ENCODE assay signal across 33 mouse cellular contexts in the genomic region with DNA sequence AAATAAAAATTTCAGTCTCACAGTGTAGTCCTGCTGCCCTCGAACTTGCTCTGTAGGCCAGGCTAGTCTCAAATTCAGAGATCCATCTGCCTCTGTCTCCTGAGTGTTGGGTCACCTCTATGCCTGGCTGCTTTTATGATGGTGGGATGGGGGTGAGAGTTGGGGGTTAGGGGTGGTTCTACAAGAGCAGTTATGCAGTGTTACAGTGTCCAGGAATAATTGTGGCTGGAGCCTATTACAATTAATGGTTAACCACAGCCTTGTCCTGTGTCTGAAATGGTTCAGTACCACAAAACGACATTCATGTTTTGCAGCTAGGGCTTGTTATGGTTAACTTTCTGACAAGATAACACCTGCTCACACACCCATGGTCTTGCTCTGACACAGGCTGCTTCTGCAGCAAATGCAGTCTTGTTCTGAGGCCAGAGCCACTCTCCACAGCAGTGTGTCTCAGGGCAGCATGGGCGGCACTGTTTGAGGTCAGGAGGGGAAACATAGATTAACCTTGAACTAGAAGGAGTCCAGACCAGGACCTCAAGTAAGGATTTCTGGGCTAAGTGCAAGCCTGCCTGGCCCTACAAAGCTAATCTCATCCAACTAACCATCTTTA. TPM values are rescaled to one million over a fixed set of nuclear protein-coding genes. Genes with fewer than 3 reads are reported as not detected.
DNase-seq lines count a peak whose midpoint lies in the region; ATAC-seq lines count a peak whose summit lies in the region.
"Had no signal": no experiment of that assay in that cellular context is flagged by ENCODE, and none has a peak within 500 bp of the region (broad histone marks: within the 10 kb centered on the region; RNA-seq: fewer than 3 reads in every experiment).

No protein-coding gene starts in this region.

- no peak overlapping the region for H3K9ac ChIP-seq in kidney, embryonic 15.5 days
- no peak overlapping the region for H3K9ac ChIP-seq in forebrain, embryonic 14.5 days (ENCODE audit: low read length)
- H3K9ac ChIP-seq: embryonic facial prominence, embryonic 13.5 days; forebrain, postnatal 0 days; heart, embryonic 12.5 days; hindbrain, embryonic 14.5 days; limb, embryonic 12.5 days; midbrain, embryonic 12.5 days; neural tube, embryonic 13.5 days; stomach, embryonic 15.5 days had no signal

- no peak overlapping the region for H3K4me3 ChIP-seq in kidney, embryonic 15.5 days (replicated peaks)
- H3K4me3 ChIP-seq in forebrain, embryonic 14.5 days (ENCODE audit: low read depth, low read length): no peak overlapping the region
- H3K4me3 ChIP-seq: embryonic facial prominence, embryonic 13.5 days; erythroblast, embryonic 14.5 days; heart, adult 2 months; heart, embryonic 12.5 days; limb, embryonic 12.5 days; midbrain, embryonic 12.5 days; myocyte; neural tube, embryonic 13.5 days; stomach, embryonic 15.5 days had no signal

- peak overlapping the region; percentile 72 for H3K27ac ChIP-seq in kidney, embryonic 15.5 days
- H3K27ac ChIP-seq in forebrain, embryonic 14.5 days (ENCODE audit: low read depth, low read length): no peak overlapping the region
- H3K27ac ChIP-seq: embryonic facial prominence, embryonic 13.5 days; heart, adult 2 months; hindbrain, embryonic 14.5 days; limb, embryonic 12.5 days; midbrain, embryonic 12.5 days; neural tube, embryonic 13.5 days; stomach, embryonic 15.5 days had no signal

- H3K36me3 ChIP-seq in kidney, embryonic 15.5 days: no peaks in the 10 kb centered on the region
- no peaks in the 10 kb centered on the region for H3K36me3 ChIP-seq in forebrain, embryonic 14.5 days (ENCODE audit: control insufficient read depth, insufficient read depth, low read length)
- H3K36me3 ChIP-seq: embryonic facial prominence, embryonic 13.5 days; heart, embryonic 12.5 days; limb, embryonic 12.5 days; midbrain, embryonic 12.5 days; neural tube, embryonic 13.5 days; stomach, embryonic 15.5 days had no signal

- H3K27me3 ChIP-seq in kidney, embryonic 15.5 days: no peaks in the 10 kb centered on the region
- no peaks in the 10 kb centered on the region for H3K27me3 ChIP-seq in forebrain, embryonic 14.5 days (replicated peaks; ENCODE audit: control insufficient read depth, insufficient read depth, low read length)
- H3K27me3 ChIP-seq: CH12.LX; embryonic facial prominence, embryonic 13.5 days; heart, embryonic 12.5 days; limb, embryonic 12.5 days; midbrain, embryonic 12.5 days; neural tube, embryonic 13.5 days; stomach, embryonic 15.5 days had no signal

- H3K4me1 ChIP-seq in kidney, embryonic 15.5 days: peaks cover 24% of the 10 kb centered on the region
- peaks cover 5% of the 10 kb centered on the region; the same call in 1 of the 2 replicates for H3K4me1 ChIP-seq in forebrain, embryonic 14.5 days (ENCODE audit: control insufficient read depth, insufficient read depth, low read length)

- DNase-seq in kidney, adult 18-20 months: peak; percentile 15
- peak; percentile 14 to 65 for DNase-seq in kidney, postnatal 25 days
- DNase-seq in forebrain, embryonic 14.5 days (ENCODE audit: low spot score): no peak
- DNase-seq in adipocyte (ENCODE audit: low spot score): no peak
- DNase-seq in yolk sac, embryonic 10.5 days (ENCODE audit: low spot score): no peak
- DNase-seq in spleen, adult 12 weeks (ENCODE audit: low spot score): no peak
- DNase-seq: adrenal gland, postnatal 25 days; B cell, adult 2 months; cerebellum, adult 11-12 months; cerebellum, postnatal 10 days; forebrain, postnatal 0 days; heart, adult 2 months; layer of hippocampus, adult 9-11 months; lung, postnatal 36 days had no signal

- no peaks in the 10 kb centered on the region for H3K9me3 ChIP-seq in kidney, embryonic 15.5 days (replicated peaks)
- H3K9me3 ChIP-seq in forebrain, embryonic 14.5 days (replicated peaks; ENCODE audit: control insufficient read depth, low read length): no peaks in the 10 kb centered on the region
- H3K9me3 ChIP-seq: embryonic facial prominence, embryonic 13.5 days; limb, embryonic 12.5 days; midbrain, embryonic 12.5 days; neural tube, embryonic 13.5 days; stomach, embryonic 15.5 days had no signal

- H3K4me2 ChIP-seq in kidney, embryonic 15.5 days: no peak overlapping the region
- no peak overlapping the region for H3K4me2 ChIP-seq in forebrain, embryonic 14.5 days (ENCODE audit: low read length)
- H3K4me2 ChIP-seq: embryonic facial prominence, embryonic 13.5 days; heart, embryonic 12.5 days; hindbrain, embryonic 14.5 days; limb, embryonic 12.5 days; liver, embryonic 11.5 days; midbrain, embryonic 12.5 days; neural tube, embryonic 13.5 days; stomach, embryonic 15.5 days had no signal

- peak; percentile 88 for ATAC-seq in kidney, embryonic 15.5 days (replicated peaks; ENCODE audit: low FRiP score)
- ATAC-seq in forebrain, embryonic 14.5 days: no peak
- ATAC-seq: forebrain, postnatal 0 days; inflammation-experienced regulatory T-cells, adult 6 months had no signal

- WGBS in kidney, embryonic 15.5 days: 52% methylated on average over 3 of the region's 3 CpGs
- 82% methylated on average over 3 of the region's 3 CpGs for WGBS in forebrain, embryonic 14.5 days

RNA-seq across cellular contexts. Expression of a gene that starts 8.5 kb away (rescaled TPM):
- polyA plus RNA-seq in kidney, embryonic 15.5 days (2015; fragmentation: Nextera tagmentation; extraction: Ambion mirVana): not detected in 2 replicates
- polyA plus RNA-seq in forebrain, embryonic 14.5 days (2014; fragmentation: Nextera tagmentation; extraction: Ambion mirVana): 0.33 and 0.46 TPM in 2 replicates
- polyA plus RNA-seq: embryonic facial prominence, embryonic 13.5 days; erythroblast, embryonic 14.5 days; forebrain, embryonic 11.5 days; heart, embryonic 12.5 days; hindbrain, embryonic 14.5 days; limb, embryonic 12.5 days; liver, embryonic 11.5 days; midbrain, embryonic 12.5 days; midbrain, postnatal 0 days; neural tube, embryonic 13.5 days had no signal

RNA-seq across cellular contexts. Expression of a gene that starts 16.8 kb away (rescaled TPM):
- polyA plus RNA-seq in kidney, embryonic 15.5 days (2015; fragmentation: Nextera tagmentation; extraction: Ambion mirVana): not detected in 2 replicates
- polyA plus RNA-seq in forebrain, embryonic 14.5 days (2014; fragmentation: Nextera tagmentation; extraction: Ambion mirVana): not detected in 2 replicates
- polyA plus RNA-seq: embryonic facial prominence, embryonic 13.5 days; erythroblast, embryonic 14.5 days; forebrain, embryonic 11.5 days; forebrain, postnatal 0 days; heart, adult 2 months; heart, embryonic 12.5 days; heart, postnatal 0 days; hindbrain, embryonic 14.5 days; limb, embryonic 12.5 days; liver, embryonic 11.5 days; liver, embryonic 16.5 days; lung, embryonic 16.5 days; midbrain, embryonic 12.5 days; midbrain, postnatal 0 days; neural tube, embryonic 13.5 days; small intestine, adult 2 months; stomach, embryonic 15.5 days had no signal

RNA-seq across cellular contexts. Expression of a gene that starts 39.6 kb away (rescaled TPM):
- polyA plus RNA-seq in kidney, embryonic 15.5 days (2015; fragmentation: Nextera tagmentation; extraction: Ambion mirVana): 4.7 and 6.1 TPM in 2 replicates
- 1.2 and 2.0 TPM in 2 replicates for polyA plus RNA-seq in forebrain, embryonic 14.5 days (2014; fragmentation: Nextera tagmentation; extraction: Ambion mirVana)
- polyA plus RNA-seq: erythroblast, embryonic 14.5 days; inflammation-experienced regulatory T-cells, adult 6 months had no signal

RNA-seq across cellular contexts. Expression of a gene that starts 54.1 kb away (rescaled TPM):
- polyA plus RNA-seq in kidney, embryonic 15.5 days (2015; fragmentation: Nextera tagmentation; extraction: Ambion mirVana): 3.9 and 8.3 TPM in 2 replicates
- polyA plus RNA-seq in forebrain, embryonic 14.5 days (2014; fragmentation: Nextera tagmentation; extraction: Ambion mirVana): 1.3 and 1.6 TPM in 2 replicates
- polyA plus RNA-seq: erythroblast, embryonic 14.5 days had no signal

Comparison
In these comparisons a context has a peak if more than half of its experiments do, and no peak if none do; other contexts are left out.
1. DNase-seq: peak in kidney, adult 18-20 months (single experiment) and kidney, postnatal 25 days (2 of 2); none in forebrain, embryonic 14.5 days (single experiment), adipocyte (single experiment), yolk sac, embryonic 10.5 days (single experiment) and spleen, adult 12 weeks (single experiment).